Mouse (Mus musculus) embryonic facial prominence, embryonic 14.5 days (tissue): Measurements from ENCODE around the gene Macrod2. TPM values are rescaled to one million over a fixed set of nuclear protein-coding genes. Genes with fewer than 3 reads are reported as not detected.

ENCODE experiments used
- ATAC-seq: fragments of 200-750 bp; cut with Nextera tagmentation; 2 replicates; pipeline ENCODE4 v1.8.0; 2017; ENCODE audit warnings: low read depth, moderate number of reproducible peaks, moderate TSS enrichment
- DNase-seq: peaks from one replicate; pipeline ENCODE4 v3.0.0-alpha.2; 2015; ENCODE audit warnings: low spot score
- H3K27ac ChIP-seq: fragments of 300-500 bp; sonication (generic); replicated peaks from 2 replicates; pipeline ENCODE4 v1.5.1; 2014; ENCODE audit warnings: low read depth, mild to moderate bottlenecking, low read length, moderate library complexity
- H3K27me3 ChIP-seq: fragments of 300-500 bp; sonication (generic); replicated peaks from 2 replicates; pipeline ENCODE4 v1.6.1; 2014; ENCODE audit warnings: low read length; ENCODE audit not compliant: control insufficient read depth, insufficient read depth
- H3K36me3 ChIP-seq: fragments of 300-500 bp; sonication (generic); 2 replicates; pipeline ENCODE4 v1.6.1; 2014; ENCODE audit warnings: low read length, mixed read lengths; ENCODE audit not compliant: control insufficient read depth, insufficient read depth
- H3K4me1 ChIP-seq: fragments of 300-500 bp; sonication (generic); 2 replicates; pipeline ENCODE4 v1.6.1; 2014; ENCODE audit warnings: antibody characterized with exemption, low read length; ENCODE audit not compliant: control insufficient read depth, insufficient read depth
- H3K4me2 ChIP-seq: fragments of 300-500 bp; sonication (generic); 2 replicates; pipeline ENCODE4 v1.6.1; 2014; ENCODE audit warnings: low read depth, mild to moderate bottlenecking, low read length, moderate library complexity, mixed read lengths
- H3K4me3 ChIP-seq: fragments of 300-500 bp; sonication (generic); 2 replicates; pipeline ENCODE4 v1.5.1; 2014; ENCODE audit warnings: low read depth, mild to moderate bottlenecking, low read length
- H3K9ac ChIP-seq: fragments of 300-500 bp; sonication (generic); 2 replicates; pipeline ENCODE4 v1.6.1; 2014; ENCODE audit warnings: low read depth, mild to moderate bottlenecking, low read length, moderate library complexity, mixed read lengths
- H3K9me3 ChIP-seq: fragments of 300-500 bp; sonication (generic); 2 replicates; pipeline ENCODE4 v1.6.1; 2016; ENCODE audit warnings: low read length; ENCODE audit not compliant: control insufficient read depth
- WGBS: fragments of 180-500 bp; shearing (Covaris S2); extraction: QIAGEN DNeasy Blood & Tissue Kit; methylation state at CpG from one replicate; pipeline ENCODE4 v1.1.7; 2014; 5-methylcytosine and 5-hydroxymethylcytosine counted together
- polyA plus RNA-seq: library from polyadenylated mRNA; unstranded; fragments of >200 nt; fragmentation: Nextera tagmentation; extraction: Ambion mirVana; gene quantifications from 2 replicates; pipeline ENCODE4 v1.2.1, GENCODE M21; 2014

The Macrod2 gene
- polyA plus RNA-seq, 1 experiment from 2014 or later, result 29.2 TPM

DNA sequence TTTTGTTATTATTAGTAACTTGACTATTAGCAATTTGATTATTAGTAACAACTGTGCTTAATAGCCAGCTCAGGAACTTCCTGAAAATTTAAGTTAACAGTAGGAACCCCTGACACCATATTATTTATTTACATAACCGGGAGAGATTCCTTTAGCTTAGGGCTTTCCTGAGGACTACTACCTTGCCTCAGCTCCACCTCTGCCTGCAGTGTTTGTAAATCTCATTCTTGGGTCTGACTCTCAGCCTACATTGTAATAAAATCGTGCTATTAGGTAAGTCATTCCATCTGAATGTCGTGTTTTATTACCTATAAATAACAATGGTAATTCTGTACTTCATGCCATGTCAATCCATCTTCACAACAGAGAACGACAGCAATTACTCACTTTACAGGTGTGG is 297.4 kb downstream of the Macrod2 start:
- no peaks in the 10 kb centered on the region for H3K36me3 ChIP-seq
- ATAC-seq, result no peak
- no peak for DNase-seq
- H3K4me2 ChIP-seq, result no peak overlapping the region
- H3K27me3 ChIP-seq, result no peaks in the 10 kb centered on the region
- no peak overlapping the region for H3K27ac ChIP-seq
- no peaks in the 10 kb centered on the region for H3K4me1 ChIP-seq
- H3K9ac ChIP-seq, result no peak overlapping the region
- no peaks in the 10 kb centered on the region for H3K9me3 ChIP-seq
- whole genome bisulfite sequencing, result 69% methylated on average over 4 of the region's 4 CpGs
- no peak overlapping the region for H3K4me3 ChIP-seq

- WGBS, result 85% methylated on average over 5 of the region's 5 CpGs
Observed at GRCm38 (mm10) chr2:140693845-140694244, 298.7 kb downstream of the Macrod2 start.

DNA sequence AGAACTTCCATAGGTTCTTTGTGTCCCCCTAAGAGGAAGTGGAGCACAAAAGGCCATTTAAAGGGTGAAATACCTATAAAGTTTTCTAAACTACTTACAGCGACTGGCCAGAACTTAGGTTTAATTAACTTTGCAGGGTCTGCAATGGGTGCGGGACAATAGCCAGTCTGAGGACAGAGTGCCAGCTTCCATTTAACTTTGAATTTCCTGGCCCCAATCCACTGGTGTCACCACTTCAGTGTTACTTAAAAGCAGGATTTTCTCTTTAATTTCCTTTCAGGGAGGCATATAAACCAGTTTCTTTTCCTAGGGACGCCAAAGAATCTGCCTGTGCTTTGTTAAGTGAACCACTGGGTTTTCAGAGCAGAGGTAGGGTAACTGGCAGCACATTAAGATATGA is 303.5 kb downstream of the Macrod2 start:
- Histone ChIP-seq H3K4me1 (0 out of 2 replicates have a peak, but pooled peaks cover 6% of the 10 kb centered on the region), H3K9me3 (no peaks in the 10 kb centered on the region), H3K36me3 (no peaks in the 10 kb centered on the region), H3K27ac (no peak overlapping the region), H3K27me3 (no peaks in the 10 kb centered on the region), H3K9ac (no peak overlapping the region), H3K4me2 (no peak overlapping the region), H3K4me3 (no peak overlapping the region)
- DNase-seq (no peak), ATAC-seq (no peak)
- WGBS, result 26% methylated on average over 3 of the region's 3 CpGs

More at GRCm38 (mm10) chr2:140693845-140694244, 298.7 kb downstream of the Macrod2 start:
- DNase-seq (no peak), ATAC-seq (no peak)
- H3K4me1 ChIP-seq, result 0 out of 2 replicates have a peak, but pooled peaks cover 6% of the 10 kb centered on the region
- H3K9ac ChIP-seq, result no peak overlapping the region
- H3K4me3 ChIP-seq, result no peak overlapping the region
- no peaks in the 10 kb centered on the region for H3K9me3 ChIP-seq
- no peaks in the 10 kb centered on the region for H3K36me3 ChIP-seq
- H3K4me2 ChIP-seq, result no peak overlapping the region
- no peak overlapping the region for H3K27ac ChIP-seq
- no peaks in the 10 kb centered on the region for H3K27me3 ChIP-seq

GRCm38 (mm10) chr2:140703377-140703776 is 308.3 kb downstream of the Macrod2 start:
- Histone ChIP-seq H3K4me1 (0 out of 2 replicates have a peak, but pooled peaks cover 15% of the 10 kb centered on the region), H3K9ac (no peak overlapping the region), H3K9me3 (no peaks in the 10 kb centered on the region), H3K27me3 (no peaks in the 10 kb centered on the region), H3K27ac (no peak overlapping the region), H3K4me3 (no peak overlapping the region), H3K36me3 (no peaks in the 10 kb centered on the region), H3K4me2 (no peak overlapping the region)
- WGBS, result 62% methylated on average over 4 of the region's 4 CpGs
- ATAC-seq (no peak), DNase-seq (no peak)

GRCm38 (mm10) chr2:140704146-140704545 is 309.0 kb downstream of the Macrod2 start:
- DNase-seq (peak; percentile 41), ATAC-seq (no peak)
- H3K4me2 ChIP-seq, result no peak overlapping the region
- H3K4me1 ChIP-seq, result 0 out of 2 replicates have a peak, but pooled peaks cover 10% of the 10 kb centered on the region
- no peak overlapping the region for H3K27ac ChIP-seq
- no peak overlapping the region for H3K4me3 ChIP-seq
- no peak overlapping the region for H3K9ac ChIP-seq
- WGBS, result 9% methylated on average over 3 of the region's 3 CpGs
- H3K36me3 ChIP-seq, result no peaks in the 10 kb centered on the region
- H3K27me3 ChIP-seq, result no peaks in the 10 kb centered on the region
- no peaks in the 10 kb centered on the region for H3K9me3 ChIP-seq

DNA sequence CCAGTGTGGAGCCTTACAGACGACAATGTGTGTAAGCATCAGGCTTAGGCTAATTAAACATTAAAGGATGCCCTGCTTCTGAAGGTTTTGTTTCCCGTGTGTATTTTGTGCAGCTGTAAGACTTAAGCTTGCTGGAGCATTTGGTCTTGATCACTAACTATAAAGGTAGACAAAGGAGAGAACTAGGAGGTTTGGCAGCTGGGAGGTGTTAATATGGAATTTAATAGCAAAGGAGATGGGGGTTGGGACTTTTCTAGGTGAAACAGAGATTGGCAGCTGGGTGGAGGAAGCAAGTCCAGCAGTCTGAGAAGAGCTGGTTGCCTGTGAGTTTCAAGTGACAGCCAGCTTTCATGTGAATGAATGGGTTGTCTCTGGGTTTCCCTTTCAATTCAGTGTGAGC is 310.2 kb downstream of the Macrod2 start:
- H3K4me2 ChIP-seq, result no peak overlapping the region
- H3K36me3 ChIP-seq, result no peaks in the 10 kb centered on the region
- H3K27me3 ChIP-seq, result no peaks in the 10 kb centered on the region
- H3K4me1 ChIP-seq, result 0 out of 2 replicates have a peak, but pooled peaks cover 10% of the 10 kb centered on the region
- DNase-seq (peak; percentile 60), ATAC-seq (peak; percentile 78)
- no peak overlapping the region for H3K4me3 ChIP-seq
- H3K9ac ChIP-seq, result no peak overlapping the region
- H3K9me3 ChIP-seq, result no peaks in the 10 kb centered on the region
- 23% methylated on average over 2 of the region's 2 CpGs for WGBS
- H3K27ac ChIP-seq, result no peak overlapping the region

DNA sequence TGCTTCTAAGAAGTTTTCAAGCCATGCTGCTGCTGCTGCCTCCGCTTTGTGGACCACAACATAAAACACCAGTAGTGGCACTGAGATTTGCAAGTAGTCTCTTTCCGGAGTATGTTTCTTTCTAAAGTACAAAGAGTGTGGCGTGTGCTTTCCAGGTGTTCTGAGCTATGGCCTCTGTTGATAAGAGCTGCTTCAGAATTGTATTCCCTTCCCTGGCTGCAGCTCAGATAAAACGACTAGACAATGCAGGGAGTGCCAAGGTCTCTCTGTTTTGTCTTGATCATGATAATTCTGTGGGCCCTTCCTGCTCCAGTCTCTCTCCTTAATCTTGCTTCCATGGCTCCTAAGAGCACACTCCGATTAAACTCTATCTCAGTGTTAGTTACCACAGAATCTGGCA is 312.4 kb downstream of the Macrod2 start:
- WGBS, result 80% methylated on average over 5 of the region's 5 CpGs
- H3K9me3 ChIP-seq, result no peaks in the 10 kb centered on the region
- H3K4me3 ChIP-seq, result no peak overlapping the region
- DNase-seq (no peak), ATAC-seq (no peak)
- 0 out of 2 replicates have a peak, but pooled peaks cover 10% of the 10 kb centered on the region for H3K4me1 ChIP-seq
- H3K9ac ChIP-seq, result no peak overlapping the region
- H3K36me3 ChIP-seq, result no peaks in the 10 kb centered on the region
- H3K27ac ChIP-seq, result no peak overlapping the region
- no peaks in the 10 kb centered on the region for H3K27me3 ChIP-seq
- H3K4me2 ChIP-seq, result no peak overlapping the region

GRCm38 (mm10) chr2:140715822-140716221 is 320.7 kb downstream of the Macrod2 start:
- Histone ChIP-seq H3K4me2 (no peak overlapping the region), H3K27me3 (no peaks in the 10 kb centered on the region), H3K4me1 (no peaks in the 10 kb centered on the region), H3K9ac (no peak overlapping the region), H3K27ac (no peak overlapping the region), H3K36me3 (no peaks in the 10 kb centered on the region), H3K4me3 (no peak overlapping the region), H3K9me3 (no peaks in the 10 kb centered on the region)
- 80% methylated on average over 4 of the region's 4 CpGs for WGBS
- ATAC-seq (no peak), DNase-seq (no peak)

GRCm38 (mm10) chr2:140717407-140717806 is 322.3 kb downstream of the Macrod2 start:
- no peak overlapping the region for H3K4me2 ChIP-seq
- WGBS, result 84% methylated on average over 9 of the region's 9 CpGs
- H3K4me1 ChIP-seq, result no peaks in the 10 kb centered on the region
- H3K9me3 ChIP-seq, result no peaks in the 10 kb centered on the region
- DNase-seq, result no peak
- H3K36me3 ChIP-seq, result no peaks in the 10 kb centered on the region
- H3K9ac ChIP-seq, result no peak overlapping the region
- H3K27ac ChIP-seq, result no peak overlapping the region
- no peaks in the 10 kb centered on the region for H3K27me3 ChIP-seq
- no peak overlapping the region for H3K4me3 ChIP-seq
- no peak for ATAC-seq
